Mouse (Mus musculus) heart, adult 11 months (tissue): Measurements from ENCODE around the gene Cdk6.

ENCODE experiments used
- DNase-seq: peaks from one replicate; pipeline ENCODE4 v3.0.0; 2022

Cdk6 gene

DNA sequence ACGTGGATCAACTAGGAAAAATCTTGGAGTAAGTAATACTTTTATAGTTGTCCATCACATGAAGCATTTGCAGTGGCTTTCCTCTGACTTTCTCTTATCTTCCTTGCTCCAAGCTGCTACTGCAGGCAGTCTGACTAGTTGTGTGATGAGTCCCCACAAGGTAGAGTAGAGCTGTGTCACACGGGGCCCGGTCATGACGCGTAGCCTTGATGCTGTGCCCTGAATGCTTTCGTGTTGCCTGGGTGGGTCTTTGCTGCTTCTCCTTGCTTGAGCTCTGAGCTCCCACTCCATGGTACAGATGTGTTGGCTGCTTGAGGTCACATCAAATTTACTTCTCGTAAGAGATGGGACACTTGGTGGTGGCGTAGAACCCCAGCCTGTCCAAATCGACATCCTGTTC is 174.2 kb downstream of the Cdk6 start:
- DNase-seq = peak; percentile 75

DNA sequence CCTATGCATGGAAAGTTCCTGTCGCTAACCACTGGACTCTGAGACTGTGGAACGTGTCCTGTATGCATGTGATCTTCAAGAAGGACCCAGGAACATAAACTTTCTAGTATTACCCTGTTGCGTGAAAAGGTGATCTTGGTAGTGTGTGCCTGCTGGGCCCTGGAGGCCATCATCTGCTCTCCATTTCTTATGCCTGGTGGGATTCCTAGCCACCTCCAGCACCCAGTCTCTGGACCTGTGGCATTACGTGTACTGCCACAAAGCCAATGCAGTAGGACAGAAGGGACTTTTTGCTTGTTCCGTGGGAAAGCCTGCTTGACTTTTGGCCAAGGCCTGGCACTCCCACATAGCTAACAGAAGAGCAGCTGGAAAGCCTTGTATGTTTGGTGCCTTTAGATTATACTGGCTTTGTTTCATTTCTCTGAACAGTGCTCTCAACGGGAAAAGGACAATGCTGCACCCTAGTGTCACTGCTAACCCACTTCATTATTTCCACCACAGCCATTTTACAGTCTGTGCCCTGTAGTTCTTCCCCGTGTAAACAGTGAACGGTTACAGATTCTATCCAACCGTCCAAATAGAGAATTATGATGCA is 175.3 kb downstream of the Cdk6 start:
- peak; percentile 93 for DNase-seq

DNA sequence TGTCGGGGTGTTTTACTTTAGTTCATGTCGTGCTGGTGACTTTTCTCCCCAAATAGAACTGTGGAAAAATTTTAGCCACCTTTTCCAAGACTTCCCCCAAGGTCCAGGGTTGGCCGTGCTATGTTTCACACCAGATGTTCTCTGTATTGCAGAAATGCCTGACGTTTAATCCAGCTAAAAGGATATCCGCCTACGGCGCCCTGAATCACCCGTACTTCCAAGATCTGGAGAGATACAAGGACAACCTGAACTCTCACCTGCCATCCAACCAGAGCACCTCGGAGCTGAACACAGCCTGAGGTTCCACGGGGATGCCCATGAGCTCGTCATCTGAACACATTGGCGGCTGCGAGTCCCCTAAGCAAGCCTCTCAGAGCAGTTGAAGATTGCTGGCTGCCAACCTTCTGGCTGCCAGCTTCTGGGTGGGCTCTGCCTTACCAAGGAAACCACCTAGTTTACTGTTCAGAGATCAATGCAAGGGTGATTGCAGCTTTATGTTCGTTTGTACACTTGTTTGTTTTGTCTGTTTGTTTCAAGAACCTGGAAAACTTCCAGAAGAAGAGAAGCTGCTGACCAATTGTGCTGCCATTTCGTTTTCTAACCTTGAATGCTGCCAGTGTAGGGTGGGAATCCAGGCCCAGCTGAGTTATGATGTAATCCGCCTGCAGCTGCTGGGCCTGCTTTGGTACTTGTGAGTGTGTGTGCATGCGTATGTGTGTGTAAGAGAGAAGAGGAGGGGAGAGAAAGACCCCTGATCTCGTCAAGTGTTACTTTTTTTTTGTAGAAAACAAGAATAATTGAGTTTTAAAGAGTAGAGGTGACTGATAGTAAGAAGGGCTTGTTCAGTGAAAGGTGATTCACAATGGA is 179.4 kb downstream of the Cdk6 start:
- DNase-seq = peak; percentile 71

GRCm38 (mm10) chr5:3521741-3522140 is 180.5 kb downstream of the Cdk6 start:
- DNase-seq = peak; percentile 69

DNA sequence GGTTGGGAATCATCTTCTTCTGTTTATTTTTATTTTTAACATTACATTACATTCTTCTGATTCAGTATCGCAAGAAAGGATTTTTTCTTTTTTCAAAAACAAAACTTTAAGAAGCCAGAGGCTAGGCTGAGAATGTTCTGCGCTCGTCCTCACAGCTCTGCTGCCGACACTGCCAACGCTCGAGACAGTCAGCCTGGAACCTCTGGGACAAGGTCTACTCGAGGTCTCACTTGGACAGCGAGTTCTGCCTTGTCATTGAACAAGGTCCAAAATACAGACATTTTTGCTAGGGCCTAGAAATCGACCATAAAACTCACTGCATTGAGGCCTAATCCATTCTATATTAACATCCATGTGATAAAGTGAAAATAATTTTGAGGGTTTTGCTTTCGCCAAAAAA is 181.5 kb downstream of the Cdk6 start:
- DNase-seq = peak; percentile 17

- peak; percentile 79 for DNase-seq
These were observed 185.9 kb downstream of the Cdk6 start for GRCm38 (mm10) chr5:3527041-3527691.

DNA sequence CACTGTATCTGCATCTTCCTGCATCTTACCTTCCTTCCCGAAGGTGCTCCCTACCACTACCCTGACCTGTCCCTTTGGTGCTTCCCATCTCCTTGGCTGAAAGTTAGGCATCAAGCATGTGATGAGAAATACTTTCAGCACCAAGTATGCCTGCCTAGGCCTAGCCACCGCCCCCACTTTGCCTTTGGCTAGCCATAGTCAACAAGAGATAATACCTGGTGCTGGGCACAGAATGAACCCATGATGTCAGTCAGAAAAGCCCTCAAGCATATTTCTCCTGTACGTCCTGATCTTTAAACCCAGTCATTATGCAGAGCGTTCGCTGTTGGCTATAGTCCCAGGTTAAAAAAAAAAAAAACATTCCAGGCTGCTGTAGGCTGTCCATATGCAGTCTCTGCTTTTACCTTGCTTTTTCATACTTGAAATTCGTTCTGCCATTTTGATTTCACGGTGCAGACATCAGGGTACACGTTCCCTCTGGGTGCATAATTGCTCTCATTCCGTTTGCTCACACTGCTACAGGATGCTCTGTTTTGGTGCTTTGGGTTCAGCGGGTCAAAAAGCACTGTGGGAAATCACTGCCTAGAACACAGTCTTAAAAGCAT is 188.4 kb downstream of the Cdk6 start:
- peak; percentile 69 for DNase-seq

DNA sequence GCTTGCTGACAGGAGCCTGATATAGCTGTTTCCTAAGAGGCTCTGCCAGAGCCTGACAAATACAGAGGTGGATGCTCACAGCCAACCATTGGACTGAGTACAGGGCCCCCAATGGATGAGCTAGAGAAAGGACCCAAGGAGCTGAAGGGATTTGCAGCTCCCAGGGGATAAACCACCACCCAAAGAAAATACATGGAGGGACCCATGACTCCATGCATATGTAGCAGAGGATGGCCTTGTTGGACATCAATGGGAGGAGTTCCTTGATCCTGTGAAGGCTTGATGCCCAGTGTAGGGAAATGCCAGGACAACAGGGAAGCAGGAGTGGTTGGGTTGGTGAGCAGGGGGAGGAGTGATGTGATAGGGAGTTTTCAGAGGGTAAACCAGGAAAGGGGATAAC is 190.8 kb downstream of the Cdk6 start:
- DNase-seq = peak; percentile 52

DNA sequence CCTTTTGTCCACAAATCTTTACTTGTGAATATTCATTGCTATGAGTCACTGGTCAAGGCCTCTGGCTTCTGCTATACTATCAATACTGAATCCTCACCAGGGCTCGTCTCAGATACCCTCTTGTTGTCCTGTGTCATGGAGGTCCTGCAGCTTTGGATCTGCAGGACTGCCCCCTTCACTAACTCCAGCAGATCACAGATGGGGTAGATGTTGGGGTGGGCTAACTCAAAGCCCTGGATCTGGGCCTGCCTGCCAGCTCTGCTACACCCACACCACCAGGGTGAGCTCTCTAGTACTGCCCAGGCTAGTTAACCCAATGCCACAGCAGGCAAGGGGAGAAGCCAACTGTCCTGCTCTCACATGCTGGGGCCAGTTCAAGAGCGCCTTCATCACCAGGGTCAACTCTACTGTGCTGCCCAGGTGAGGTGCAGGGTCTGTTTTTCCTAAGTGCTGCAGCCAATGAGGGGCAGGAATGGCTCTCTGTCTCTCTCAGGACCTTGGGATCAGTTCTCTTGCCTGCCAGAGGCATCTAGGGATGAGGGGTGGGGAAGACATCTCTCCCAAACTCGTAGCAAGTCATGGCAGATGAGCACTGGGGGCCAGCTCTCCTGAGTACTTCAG is 195.4 kb downstream of the Cdk6 start:
- DNase-seq = peak; percentile 71

DNA sequence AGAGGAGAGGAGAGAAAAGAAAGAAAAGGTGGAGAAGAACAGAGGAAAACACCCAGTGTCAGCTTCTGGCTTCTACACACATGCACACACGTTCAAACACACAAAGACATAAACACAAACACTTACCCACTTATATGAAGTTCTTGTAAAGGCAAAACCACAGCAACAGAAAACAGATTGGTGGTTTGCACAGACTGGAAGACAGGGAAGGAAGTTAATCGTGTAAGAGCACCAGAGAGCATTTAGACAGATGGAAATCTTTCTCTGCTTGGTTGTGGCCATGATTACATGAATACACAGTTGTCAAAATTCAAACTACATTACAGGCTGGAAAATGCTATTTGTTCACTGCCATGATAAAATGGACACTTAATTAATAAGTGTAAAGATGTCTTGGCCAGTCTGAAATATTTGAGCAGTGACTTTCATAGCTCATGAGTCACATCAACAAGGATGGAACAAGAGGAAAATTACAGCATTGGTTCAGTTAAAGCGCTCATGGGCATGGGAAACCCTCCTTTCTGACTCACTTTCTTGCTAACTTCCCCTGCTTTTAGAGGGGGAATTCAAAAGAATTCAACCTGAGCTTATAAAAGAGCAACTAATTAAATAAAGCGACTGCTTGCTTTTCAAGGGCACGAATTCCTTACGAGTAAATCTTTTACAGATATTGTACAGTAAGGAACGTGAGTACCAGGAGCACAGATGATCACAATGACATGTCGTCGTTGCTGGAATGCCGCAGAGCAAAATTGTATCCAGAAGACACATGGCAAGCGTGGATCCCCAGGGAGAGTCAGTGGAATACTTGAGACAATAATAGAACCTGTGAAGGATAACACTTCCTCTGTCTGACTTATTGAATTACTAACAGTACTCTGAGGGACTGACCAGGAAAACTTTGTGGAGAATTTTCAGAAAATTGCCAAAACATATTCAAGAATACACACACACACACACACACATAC is 197.5 kb downstream of the Cdk6 start:
- peak; percentile 13 for DNase-seq

DNA sequence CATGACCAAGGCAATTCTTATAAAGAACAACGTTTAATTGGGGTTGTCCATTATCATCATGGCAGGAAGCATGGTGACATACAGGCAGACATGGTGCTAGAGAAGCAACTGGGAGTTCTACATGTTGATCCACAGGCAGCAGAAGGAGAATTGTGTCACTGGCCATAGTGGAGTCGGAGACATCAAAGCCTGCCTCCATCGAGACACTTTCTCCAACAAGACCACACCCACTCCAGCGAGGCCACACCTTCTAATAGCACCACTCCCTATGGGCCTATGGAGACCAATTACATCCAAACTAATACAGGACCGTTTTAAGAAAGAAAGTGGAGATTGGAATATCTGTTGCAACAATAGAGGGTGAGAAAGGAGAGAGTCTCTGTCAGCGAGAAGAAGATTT is 200.6 kb downstream of the Cdk6 start:
- DNase-seq = peak; percentile 68

DNA sequence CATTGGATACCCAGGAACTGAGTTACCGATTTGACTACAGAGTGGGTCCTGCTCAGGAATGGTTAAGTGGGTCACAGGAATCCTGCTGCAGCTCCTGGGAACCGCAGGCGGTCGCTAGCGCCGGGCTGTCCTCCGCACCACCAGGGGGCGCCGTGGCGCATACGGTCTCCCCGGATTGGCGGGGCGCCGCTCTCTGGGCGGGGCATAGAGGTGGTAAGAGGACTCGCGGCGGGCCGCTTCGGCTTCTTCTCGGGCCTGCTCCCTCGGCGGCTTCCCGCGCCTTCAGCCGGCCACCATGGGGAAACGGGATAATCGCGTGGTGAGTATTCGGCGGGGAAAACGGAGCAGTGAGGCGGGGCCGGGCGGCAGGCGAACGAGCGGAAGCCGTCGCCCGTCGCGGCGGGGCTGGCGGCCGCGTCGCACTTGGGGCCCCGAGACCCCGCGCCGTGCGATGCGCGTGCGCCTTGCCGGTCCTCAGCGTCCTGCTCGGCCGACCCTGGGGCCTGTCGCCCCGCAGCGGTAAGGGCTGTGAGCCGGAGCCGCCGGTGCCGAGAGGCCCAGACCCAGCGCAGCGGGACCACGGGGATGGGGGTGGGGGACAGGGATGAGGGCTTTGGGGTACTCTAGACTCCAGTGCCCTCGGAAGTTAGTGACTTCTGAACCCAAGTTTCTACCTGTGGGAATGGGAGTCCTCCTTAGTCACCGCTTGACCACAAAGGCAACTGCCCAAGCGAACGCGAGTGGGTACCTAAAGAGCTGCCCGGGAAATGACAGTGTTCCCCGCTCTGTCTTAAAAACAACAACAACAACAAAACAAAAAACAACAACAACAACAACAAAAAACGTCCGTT is 202.6 kb downstream of the Cdk6 start, which contains the start of gene Fam133b:
Fam133b (plus strand) TSS at position 205 of the 851 bp plus-strand sequence.
- DNase-seq = peak; percentile 99

- no peak for DNase-seq
These were observed 203.1 kb downstream of the Cdk6 start for GRCm38 (mm10) chr5:3544480-3544769.

- no peak for DNase-seq
These were observed 204.9 kb downstream of the Cdk6 start for GRCm38 (mm10) chr5:3546226-3546625.

GRCm38 (mm10) chr5:3551481-3551880 is 210.2 kb downstream of the Cdk6 start:
- DNase-seq = no peak

- no peak for DNase-seq
These were observed 212.9 kb downstream of the Cdk6 start for GRCm38 (mm10) chr5:3554198-3554597.

DNA sequence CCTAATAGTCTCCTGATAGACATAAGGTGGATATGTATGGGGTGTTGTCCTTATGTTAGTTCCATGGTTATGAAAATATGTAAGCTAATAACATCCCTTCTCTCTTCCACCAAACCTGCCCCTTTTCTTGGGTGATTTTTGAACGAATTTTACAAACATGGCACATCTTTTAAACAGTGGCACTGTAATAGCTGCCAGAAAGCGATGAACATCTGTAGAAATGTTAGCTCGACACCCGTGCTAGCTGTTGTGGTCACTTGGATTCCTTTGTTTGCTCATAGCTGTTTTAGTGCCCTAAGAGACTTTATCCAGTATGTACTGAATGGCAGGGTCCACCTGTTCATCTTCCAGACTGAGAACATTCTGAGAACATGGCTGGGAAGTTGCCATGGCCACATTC is 230.0 kb downstream of the Cdk6 start, which contains the start of gene 1700109H08Rik:
1700109H08Rik (plus strand) TSS at position 301 of the 400 bp plus-strand sequence.
- peak; percentile 69 for DNase-seq

- no peak for DNase-seq
These were observed 233.5 kb downstream of the Cdk6 start for GRCm38 (mm10) chr5:3574825-3575224.

DNA sequence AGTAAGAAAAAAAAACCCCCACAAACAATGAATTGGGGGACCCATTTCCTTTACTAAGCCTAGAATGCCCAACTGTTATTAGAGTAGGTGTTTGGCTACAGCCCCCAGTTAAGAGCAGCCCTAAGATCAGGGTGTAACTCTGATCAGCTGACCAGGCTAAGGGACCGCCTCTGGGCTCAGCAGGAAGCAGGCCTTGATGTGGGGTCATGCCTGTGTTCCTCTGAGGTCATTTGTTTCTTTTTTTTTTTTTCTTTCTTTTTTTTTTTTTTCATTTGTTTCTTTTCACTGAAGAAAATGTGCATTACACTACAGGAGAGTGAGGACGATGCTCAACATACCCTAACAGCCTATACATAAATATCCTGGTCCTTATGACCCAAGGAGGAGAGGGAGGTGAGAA is 236.7 kb downstream of the Cdk6 start:
- peak; percentile 40 for DNase-seq

- peak; percentile 52 for DNase-seq
These were observed 237.8 kb downstream of the Cdk6 start for GRCm38 (mm10) chr5:3579066-3579465.
